ENCODE assay signal across 13 mouse cellular contexts in genomic region chr6:54399194-54399923, GRCm38 (mm10). TPM values are rescaled to one million over a fixed set of nuclear protein-coding genes. Genes with fewer than 3 reads are reported as not detected.
A peak's percentile ranks its signal among the peaks of the same experiment; 100 is the strongest.
DNase-seq lines count a peak whose midpoint lies in the region; ATAC-seq and TF ChIP-seq lines count a peak whose summit lies in the region.
"Had no signal": no experiment of that assay in that cellular context is flagged by ENCODE, and none has a peak within 500 bp of the region (broad histone marks: within the 10 kb centered on the region; RNA-seq: fewer than 3 reads in every experiment).

No protein-coding gene starts in this region.

- no peak for ATAC-seq in hindbrain, postnatal 0 days
- no peak for ATAC-seq in hindbrain, embryonic 13.5 days (ENCODE audit: low FRiP score)
- ATAC-seq in stomach, embryonic 16.5 days (ENCODE audit: insufficient read depth, low FRiP score), result no peak
- ATAC-seq in stomach, postnatal 0 days (ENCODE audit: low FRiP score, low TSS enrichment), result no peak
- no peak for ATAC-seq in kidney, postnatal 0 days (replicated peaks; ENCODE audit: low FRiP score, low read depth)
- ATAC-seq: activated CD4-positive, CD25-positive, alpha-beta regulatory T cell, adult 4 months had no signal

- TF ChIP-seq EP300 in stomach, postnatal 0 days (optimal IDR thresholded peaks at IDR 0.05), result no peak

- H3K4me1 ChIP-seq in hindbrain, postnatal 0 days (ENCODE audit: insufficient read depth, low read length), result no peaks in the 10 kb centered on the region; the same call in 1 of the 2 replicates
- H3K4me1 ChIP-seq in hindbrain, embryonic 13.5 days (replicated peaks), result peaks cover 3% of the 10 kb centered on the region; the same call in 1 of the 2 replicates
- H3K4me1 ChIP-seq in stomach, embryonic 16.5 days (ENCODE audit: control insufficient read depth, insufficient read depth, low read length), result peaks cover 6% of the 10 kb centered on the region
- no peaks in the 10 kb centered on the region for H3K4me1 ChIP-seq in stomach, postnatal 0 days (replicated peaks; ENCODE audit: control insufficient read depth, insufficient read depth)
- no peaks in the 10 kb centered on the region for H3K4me1 ChIP-seq in kidney, postnatal 0 days (replicated peaks; ENCODE audit: insufficient read depth, low read length)

- no peak overlapping the region for H3K4me2 ChIP-seq in hindbrain, postnatal 0 days (ENCODE audit: low read depth, low read length)
- no peak overlapping the region for H3K4me2 ChIP-seq in hindbrain, embryonic 13.5 days
- H3K4me2 ChIP-seq in stomach, embryonic 16.5 days (ENCODE audit: low read depth, low read length), result no peak overlapping the region
- no peak overlapping the region for H3K4me2 ChIP-seq in stomach, postnatal 0 days (replicated peaks; ENCODE audit: low read depth)
- H3K4me2 ChIP-seq in kidney, postnatal 0 days (ENCODE audit: low read length), result no peak overlapping the region
- H3K4me2 ChIP-seq: forebrain, embryonic 12.5 days had no signal

- no peak for TF ChIP-seq CTCF in hindbrain, postnatal 0 days (IDR thresholded peaks at IDR 0.05; ENCODE audit: low read depth)
- TF ChIP-seq CTCF in stomach, postnatal 0 days (IDR thresholded peaks at IDR 0.05; ENCODE audit: low read depth), result no peak
- TF ChIP-seq CTCF in kidney, postnatal 0 days (IDR thresholded peaks at IDR 0.05; ENCODE audit: low read depth), result no peak

- 34% methylated on average over 11 of the region's 11 CpGs for WGBS in hindbrain, postnatal 0 days
- WGBS in hindbrain, embryonic 13.5 days, result 55% methylated on average over 11 of the region's 11 CpGs
- 45% methylated on average over 11 of the region's 11 CpGs for WGBS in stomach, embryonic 16.5 days
- 38% methylated on average over 11 of the region's 11 CpGs for WGBS in stomach, postnatal 0 days
- 36% methylated on average over 11 of the region's 11 CpGs for WGBS in kidney, postnatal 0 days

- H3K4me3 ChIP-seq in hindbrain, postnatal 0 days (ENCODE audit: low read length), result no peak overlapping the region
- no peak overlapping the region for H3K4me3 ChIP-seq in hindbrain, embryonic 13.5 days
- H3K4me3 ChIP-seq in stomach, embryonic 16.5 days (replicated peaks; ENCODE audit: low read length), result no peak overlapping the region
- H3K4me3 ChIP-seq in stomach, postnatal 0 days (ENCODE audit: low read depth, low read length), result no peak overlapping the region
- H3K4me3 ChIP-seq in kidney, postnatal 0 days (replicated peaks; ENCODE audit: low read depth, low read length), result no peak overlapping the region
- H3K4me3 ChIP-seq: forebrain, embryonic 12.5 days had no signal

- H3K27ac ChIP-seq in hindbrain, postnatal 0 days, result no peak overlapping the region
- no peak overlapping the region for H3K27ac ChIP-seq in hindbrain, embryonic 13.5 days
- peak overlapping the region; percentile 5; the same call in 1 of the 2 replicates for H3K27ac ChIP-seq in stomach, embryonic 16.5 days (ENCODE audit: low read length)
- no peak overlapping the region for H3K27ac ChIP-seq in stomach, postnatal 0 days (replicated peaks)
- peak overlapping the region; percentile 56; the same call in 1 of the 2 replicates for H3K27ac ChIP-seq in kidney, postnatal 0 days
- H3K27ac ChIP-seq: forebrain, embryonic 12.5 days; macrophage had no signal

- DNase-seq in hindbrain, postnatal 0 days (ENCODE audit: low spot score), result peak; percentile 45
- DNase-seq in stomach, postnatal 0 days (ENCODE audit: low spot score), result no peak
- peak; percentile 59 for DNase-seq in kidney, postnatal 0 days (ENCODE audit: low spot score)
- DNase-seq in embryo, embryonic 9.5 days (ENCODE audit: extremely low spot score), result no peak
- no peak for DNase-seq in ovary, adult 18-20 months (ENCODE audit: low spot score)
- DNase-seq: left cerebral cortex, postnatal 4 days; right cerebral cortex, postnatal 25 days had no signal

- H3K9ac ChIP-seq in hindbrain, postnatal 0 days (replicated peaks; ENCODE audit: low read length), result no peak overlapping the region
- no peak overlapping the region for H3K9ac ChIP-seq in hindbrain, embryonic 13.5 days
- H3K9ac ChIP-seq in stomach, embryonic 16.5 days (ENCODE audit: low read length), result no peak overlapping the region
- no peak overlapping the region for H3K9ac ChIP-seq in stomach, postnatal 0 days (ENCODE audit: low read length)
- H3K9ac ChIP-seq in kidney, postnatal 0 days (ENCODE audit: low read depth, low read length), result no peak overlapping the region
- H3K9ac ChIP-seq: forebrain, embryonic 12.5 days had no signal

- no peaks in the 10 kb centered on the region for H3K9me3 ChIP-seq in hindbrain, postnatal 0 days (ENCODE audit: low read length)
- H3K9me3 ChIP-seq in hindbrain, embryonic 13.5 days, result no peaks in the 10 kb centered on the region
- no peaks in the 10 kb centered on the region for H3K9me3 ChIP-seq in stomach, embryonic 16.5 days (replicated peaks; ENCODE audit: control insufficient read depth, low read length)
- H3K9me3 ChIP-seq in stomach, postnatal 0 days (ENCODE audit: control insufficient read depth, low read length), result no peaks in the 10 kb centered on the region
- H3K9me3 ChIP-seq in kidney, postnatal 0 days (replicated peaks; ENCODE audit: low read length), result no peaks in the 10 kb centered on the region
- H3K9me3 ChIP-seq: forebrain, embryonic 12.5 days had no signal

- no peaks in the 10 kb centered on the region for H3K36me3 ChIP-seq in hindbrain, postnatal 0 days (ENCODE audit: insufficient read depth, low read length)
- no peaks in the 10 kb centered on the region for H3K36me3 ChIP-seq in hindbrain, embryonic 13.5 days
- H3K36me3 ChIP-seq in stomach, embryonic 16.5 days (ENCODE audit: control insufficient read depth, insufficient read depth, low read length), result no peaks in the 10 kb centered on the region
- no peaks in the 10 kb centered on the region for H3K36me3 ChIP-seq in stomach, postnatal 0 days (ENCODE audit: control insufficient read depth, insufficient read depth, low read length)
- H3K36me3 ChIP-seq in kidney, postnatal 0 days (ENCODE audit: insufficient read depth, low read length), result no peaks in the 10 kb centered on the region
- H3K36me3 ChIP-seq: forebrain, embryonic 12.5 days had no signal

- no peaks in the 10 kb centered on the region for H3K27me3 ChIP-seq in hindbrain, postnatal 0 days (ENCODE audit: insufficient read depth, low read length)
- H3K27me3 ChIP-seq in hindbrain, embryonic 13.5 days, result 0 out of 2 replicates have a peak, but pooled peaks cover 3% of the 10 kb centered on the region
- H3K27me3 ChIP-seq in stomach, embryonic 16.5 days (ENCODE audit: control insufficient read depth, insufficient read depth, low read length), result no peaks in the 10 kb centered on the region
- no peaks in the 10 kb centered on the region for H3K27me3 ChIP-seq in stomach, postnatal 0 days (ENCODE audit: control insufficient read depth, insufficient read depth, low read length)
- no peaks in the 10 kb centered on the region for H3K27me3 ChIP-seq in kidney, postnatal 0 days (ENCODE audit: insufficient read depth, low read length)
- H3K27me3 ChIP-seq: forebrain, embryonic 12.5 days had no signal

RNA-seq across cellular contexts. Expression of gene Wipf3, which starts 30.0 kb away (rescaled TPM):
- total RNA-seq in hindbrain, postnatal 0 days (2014; rRNA removed), result 1.4 and 4.2 TPM in 2 replicates
- 1.0 TPM in 2 replicates for polyA plus RNA-seq in hindbrain, postnatal 0 days (2015; fragmentation: Nextera tagmentation; extraction: Ambion mirVana)
- polyA plus RNA-seq in hindbrain, embryonic 13.5 days (2015; fragmentation: Nextera tagmentation; extraction: Ambion mirVana), result 3.2 and 3.5 TPM in 2 replicates
- 0.85 and 1.0 TPM in 2 replicates for polyA plus RNA-seq in stomach, embryonic 16.5 days (2015; fragmentation: Nextera tagmentation; extraction: Ambion mirVana)
- 0.32 and 0.52 TPM in 2 replicates for polyA plus RNA-seq in stomach, postnatal 0 days (2015; fragmentation: Nextera tagmentation; extraction: Ambion mirVana)
- 1.4 and 1.7 TPM in 2 replicates for polyA plus RNA-seq in kidney, postnatal 0 days (2015; fragmentation: Nextera tagmentation; extraction: Ambion mirVana)
- total RNA-seq: hematopoietic stem cell, adult 5-6 weeks had no signal
- polyA plus RNA-seq: activated CD4-positive, CD25-positive, alpha-beta regulatory T cell, adult 4 months; macrophage had no signal

Comparison
In these comparisons a context has a peak if more than half of its experiments do, and no peak if none do; other contexts are left out.
1. H3K27ac ChIP-seq: peak in stomach, embryonic 16.5 days (single experiment) and kidney, postnatal 0 days (single experiment); none in hindbrain, postnatal 0 days (single experiment), hindbrain, embryonic 13.5 days (single experiment) and stomach, postnatal 0 days (single experiment).
2. DNase-seq: peak in hindbrain, postnatal 0 days (single experiment) and kidney, postnatal 0 days (single experiment); none in stomach, postnatal 0 days (single experiment), embryo, embryonic 9.5 days (single experiment) and ovary, adult 18-20 months (single experiment).